Mouse (Mus musculus): ENCODE data around the gene Gap43.
"Not testable (repeated sequence)": the region's sequence is repeated elsewhere in the genome, so short reads cannot be mapped to it uniquely, and the experiment has no call there.

The Gap43 gene

GRCm38 (mm10) chr16:42340021-42340768, at the start of gene Gap43:
Gene Gap43, minus strand, starts transcription at chr16:42340651.
- in situ Hi-C loops (cut with MboI; ENCODE audit: unreplicated experiment in 2 of 2): no loop called here

- in situ Hi-C loops (cut with MboI; ENCODE audit: unreplicated experiment in 2 of 2): no loop called here
Measured at GRCm38 (mm10) chr16:42381328-42381838, 40.9 kb upstream of the Gap43 start.

- in situ Hi-C loops (cut with MboI; ENCODE audit: unreplicated experiment in 2 of 2): no loop called here
Measured at GRCm38 (mm10) chr16:42380641-42381040, 40.2 kb upstream of the Gap43 start.

- in situ Hi-C loops (cut with MboI; ENCODE audit: unreplicated experiment in 2 of 2): no loop called here
Measured at GRCm38 (mm10) chr16:42370148-42370547, 29.7 kb upstream of the Gap43 start.

GRCm38 (mm10) chr16:42369346-42369745, 28.9 kb upstream of the Gap43 start:
- in situ Hi-C loops (cut with MboI; ENCODE audit: unreplicated experiment in 2 of 2): no loop called here

GRCm38 (mm10) chr16:42360061-42360460, 19.6 kb upstream of the Gap43 start:
- in situ Hi-C loops (cut with MboI; ENCODE audit: unreplicated experiment in 2 of 2): no loop called here

- in situ Hi-C loops (cut with MboI; ENCODE audit: unreplicated experiment in 2 of 2): no loop called here
Measured at GRCm38 (mm10) chr16:42358058-42358457, 17.6 kb upstream of the Gap43 start.

- in situ Hi-C loops (cut with MboI; ENCODE audit: unreplicated experiment in 2 of 2): no loop called here
Measured at GRCm38 (mm10) chr16:42350076-42350475, 9.6 kb upstream of the Gap43 start.

- in situ Hi-C loops (cut with MboI; ENCODE audit: unreplicated experiment in 2 of 2): not testable (repeated sequence)
Measured at GRCm38 (mm10) chr16:42340865-42341264, 414 bp upstream of the Gap43 start.

- in situ Hi-C loops (cut with MboI; ENCODE audit: unreplicated experiment in 2 of 2): no loop called here
Measured at GRCm38 (mm10) chr16:42339512-42339911, 939 bp downstream of the Gap43 start.

GRCm38 (mm10) chr16:42338987-42339386, 1.5 kb downstream of the Gap43 start:
- in situ Hi-C loops (cut with MboI; ENCODE audit: unreplicated experiment in 2 of 2): no loop called here

- in situ Hi-C loops (cut with MboI; ENCODE audit: unreplicated experiment in 2 of 2): no loop called here
Measured at GRCm38 (mm10) chr16:42338342-42338741, 2.1 kb downstream of the Gap43 start.

- in situ Hi-C loops (cut with MboI; ENCODE audit: unreplicated experiment in 2 of 2): no loop called here
Measured at GRCm38 (mm10) chr16:42337663-42338062, 2.8 kb downstream of the Gap43 start.

GRCm38 (mm10) chr16:42336610-42337009, 3.8 kb downstream of the Gap43 start:
- in situ Hi-C loops (cut with MboI; ENCODE audit: unreplicated experiment in 2 of 2): no loop called here

- in situ Hi-C loops (cut with MboI; ENCODE audit: unreplicated experiment in 2 of 2): no loop called here
Measured at GRCm38 (mm10) chr16:42332321-42332720, 8.1 kb downstream of the Gap43 start.

GRCm38 (mm10) chr16:42326191-42326590, 14.3 kb downstream of the Gap43 start:
- in situ Hi-C loops (cut with MboI; ENCODE audit: unreplicated experiment in 2 of 2): no loop called here

GRCm38 (mm10) chr16:42325536-42325935, 14.9 kb downstream of the Gap43 start:
- in situ Hi-C loops (cut with MboI; ENCODE audit: unreplicated experiment in 2 of 2): no loop called here

GRCm38 (mm10) chr16:42319831-42320230, 20.6 kb downstream of the Gap43 start:
- in situ Hi-C loops (cut with MboI; ENCODE audit: unreplicated experiment in 2 of 2): no loop called here

- in situ Hi-C loops (cut with MboI; ENCODE audit: unreplicated experiment in 2 of 2): no loop called here
Measured at GRCm38 (mm10) chr16:42319365-42319764, 21.1 kb downstream of the Gap43 start.

- in situ Hi-C loops (cut with MboI; ENCODE audit: unreplicated experiment in 2 of 2): no loop called here
Measured at GRCm38 (mm10) chr16:42312125-42312524, 28.3 kb downstream of the Gap43 start.

- in situ Hi-C loops (cut with MboI; ENCODE audit: unreplicated experiment in 2 of 2): no loop called here
Measured at GRCm38 (mm10) chr16:42308761-42309160, 31.7 kb downstream of the Gap43 start.

- in situ Hi-C loops (cut with MboI; ENCODE audit: unreplicated experiment in 2 of 2): no loop called here
Measured at GRCm38 (mm10) chr16:42305934-42306701, 34.3 kb downstream of the Gap43 start.
